Mouse (Mus musculus): ENCODE measurements around the gene Polr3b.

Gene Polr3b

GRCm38 (mm10) chr10:84611664-84612063, 10.4 kb upstream of the Polr3b start:
- DNase-seq = no peak

GRCm38 (mm10) chr10:84612281-84612680, 9.8 kb upstream of the Polr3b start:
- DNase-seq = no peak

- no peak for DNase-seq
These were observed 8.7 kb upstream of the Polr3b start for GRCm38 (mm10) chr10:84613366-84613765.

GRCm38 (mm10) chr10:84615076-84615475, 7.0 kb upstream of the Polr3b start:
- DNase-seq = no peak

GRCm38 (mm10) chr10:84631182-84631581, 9.1 kb downstream of the Polr3b start:
- no peak for DNase-seq

- DNase-seq = no peak
These were observed 9.9 kb downstream of the Polr3b start for GRCm38 (mm10) chr10:84632005-84632404.

GRCm38 (mm10) chr10:84636656-84637055, 14.6 kb downstream of the Polr3b start:
- no peak for DNase-seq

GRCm38 (mm10) chr10:84638382-84638781, 16.3 kb downstream of the Polr3b start:
- no peak for DNase-seq

- no peak for DNase-seq
These were observed 17.6 kb downstream of the Polr3b start for GRCm38 (mm10) chr10:84639525-84640287.

- DNase-seq = no peak
These were observed 18.8 kb downstream of the Polr3b start for GRCm38 (mm10) chr10:84640861-84641260.

- DNase-seq = no peak
These were observed 19.5 kb downstream of the Polr3b start for GRCm38 (mm10) chr10:84641576-84641975.

GRCm38 (mm10) chr10:84645940-84646339, 23.8 kb downstream of the Polr3b start:
- DNase-seq = no peak

- peak; percentile 82 for DNase-seq
These were observed 24.5 kb downstream of the Polr3b start for GRCm38 (mm10) chr10:84646506-84647102.

- no peak for DNase-seq
These were observed 25.2 kb downstream of the Polr3b start for GRCm38 (mm10) chr10:84647264-84647663.

GRCm38 (mm10) chr10:84648911-84649310, 26.8 kb downstream of the Polr3b start:
- DNase-seq = no peak

GRCm38 (mm10) chr10:84654029-84654428, 31.9 kb downstream of the Polr3b start:
- DNase-seq = no peak

GRCm38 (mm10) chr10:84654731-84655130, 32.6 kb downstream of the Polr3b start:
- no peak for DNase-seq

- DNase-seq = no peak
These were observed 34.5 kb downstream of the Polr3b start for GRCm38 (mm10) chr10:84656618-84657017.

- DNase-seq = no peak
These were observed 35.5 kb downstream of the Polr3b start for GRCm38 (mm10) chr10:84657437-84658087.

- no peak for DNase-seq
These were observed 36.2 kb downstream of the Polr3b start for GRCm38 (mm10) chr10:84658088-84658848.

GRCm38 (mm10) chr10:84659281-84659680, 37.2 kb downstream of the Polr3b start:
- no peak for DNase-seq

GRCm38 (mm10) chr10:84662138-84662537, 40.0 kb downstream of the Polr3b start:
- no peak for DNase-seq

GRCm38 (mm10) chr10:84665713-84666260, 43.7 kb downstream of the Polr3b start:
- no peak for DNase-seq

Data from right cerebral cortex, postnatal 25 days (tissue).